Mouse (Mus musculus) left cerebral cortex, adult 8-10 months (tissue): ENCODE data around the gene Mettl21e. TPM values are rescaled to one million over a fixed set of nuclear protein-coding genes. Genes with fewer than 3 reads are reported as not detected.

ENCODE experiments used
- total RNA-seq, 4 experiments: library from RNA; stranded (reverse); gene quantifications; 2 replicates each; pipeline ENCODE4 v1.2.4; 2022

The Mettl21e gene
- total RNA-seq, 4 experiments from 2014 or later, result 0.21 TPM; not detected in 3

Other genes with a start within 250 kb of the Mettl21e start
- under 1 TPM in 1 of 4 experiments, not detected in 3; 0.11 TPM for gene Mettl21c, start 198.9 kb downstream of the Mettl21e start, total RNA-seq
- gene Gm8251, start 157.0 kb downstream of the Mettl21e start, total RNA-seq, result not detected
- 10 to 100 TPM in 2 of 4 experiments, 1 to 10 TPM in 2; 7.1 to 10.5 (median 10.1) TPM for gene Tex30, start 116.5 kb downstream of the Mettl21e start, total RNA-seq
- 10 to 100 TPM in 2 of 4 experiments, 1 to 10 TPM in 2; 8.2 to 10.5 (median 10.0) TPM for gene Kdelc1, start 100.2 kb downstream of the Mettl21e start, total RNA-seq
- 10 to 100 TPM; 35.9 to 40.2 (median 39.1) TPM for gene Bivm, start 100.0 kb downstream of the Mettl21e start, total RNA-seq
- gene Ercc5, start 71.2 kb downstream of the Mettl21e start, total RNA-seq, result 10 to 100 TPM; 20.8 to 24.0 (median 22.3) TPM